Mouse (Mus musculus) T-helper 17 cell (primary cell): ENCODE results near the gene Atcay.

Experiments used
- in situ Hi-C, 2 experiments: fragments of 300-600 bp; cut with MboI, MseI; formaldehyde crosslinking; loops; 1 replicate in 1 of 2; 2 replicates in 1 of 2; pipeline ENCODE4 v1.15.1; 2025; ENCODE audit warnings: high pct_unique_total_duplicates in 2 of 2

Gene Atcay

DNA sequence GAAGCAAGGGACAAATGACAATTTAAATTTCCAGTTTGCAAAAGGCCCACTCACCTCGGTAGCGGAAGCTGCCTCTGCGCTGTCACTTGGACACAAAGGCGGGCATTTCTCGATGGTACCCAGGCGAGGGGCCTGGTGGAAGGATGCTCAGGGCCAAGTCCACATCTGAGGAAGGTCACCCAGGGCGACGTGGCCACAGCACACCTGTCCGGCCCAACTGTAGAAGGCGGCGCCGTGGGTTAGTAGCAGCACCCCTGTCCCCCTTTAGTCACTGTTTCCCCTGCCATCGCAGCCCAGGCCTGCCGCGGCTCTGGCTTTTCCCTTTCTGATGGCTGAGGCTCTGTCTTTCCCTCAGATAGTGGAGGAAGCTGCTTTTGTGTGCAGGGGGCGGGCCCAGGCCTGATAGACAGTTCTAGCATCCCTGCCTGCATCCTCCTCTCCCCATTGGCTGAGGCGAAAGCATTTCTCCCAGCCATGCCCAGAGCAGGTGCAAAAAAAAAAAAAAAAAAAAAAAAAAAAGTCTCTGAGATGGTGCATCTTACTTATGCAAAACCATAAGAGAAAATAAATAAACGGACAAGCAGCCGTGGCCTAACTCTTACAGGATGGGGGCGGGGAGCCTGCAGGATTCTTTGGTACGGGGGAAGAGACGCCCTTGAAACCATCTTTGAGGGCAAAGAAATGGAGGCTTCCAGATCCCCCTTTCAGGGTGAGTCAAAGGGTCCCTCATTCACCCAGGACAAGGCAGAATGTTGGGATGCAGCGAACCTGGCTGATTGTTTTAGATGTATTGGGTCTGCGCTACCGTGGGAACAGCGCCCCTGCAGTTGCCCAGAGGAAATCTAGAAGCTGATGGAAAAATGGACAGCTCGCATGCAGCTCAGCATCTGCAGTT, at the start of gene Atcay:
TSS of gene Atcay (minus strand) at position 396 of the 895 bp plus-strand sequence.
- in situ Hi-C loops, result loop anchor here in 1 of 2 experiments (10.0 kb wide), 1 partner anchor 1544 kb away; no protein-coding TSS in a partner anchor

DNA sequence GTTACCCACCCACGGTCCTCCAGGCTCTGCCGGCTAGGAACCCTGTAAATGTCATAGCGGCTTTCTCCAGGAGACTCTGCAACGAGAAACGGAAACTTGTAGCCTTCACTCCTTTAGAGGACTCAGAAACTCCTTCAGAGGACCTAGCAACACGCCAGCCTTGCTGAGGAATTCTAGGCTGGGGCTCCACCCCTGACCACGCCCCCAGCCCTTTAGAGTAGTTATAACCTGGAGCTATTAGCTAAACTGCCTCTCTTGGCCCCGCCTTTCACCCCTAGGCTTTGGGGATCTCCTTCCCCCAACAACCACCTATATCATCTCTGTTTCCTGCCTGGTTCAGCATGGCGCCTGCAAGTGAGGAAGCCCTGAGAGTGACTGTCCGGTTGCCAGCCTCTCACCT, 48.9 kb upstream of the Atcay start:
- in situ Hi-C loops, result no loop called here

DNA sequence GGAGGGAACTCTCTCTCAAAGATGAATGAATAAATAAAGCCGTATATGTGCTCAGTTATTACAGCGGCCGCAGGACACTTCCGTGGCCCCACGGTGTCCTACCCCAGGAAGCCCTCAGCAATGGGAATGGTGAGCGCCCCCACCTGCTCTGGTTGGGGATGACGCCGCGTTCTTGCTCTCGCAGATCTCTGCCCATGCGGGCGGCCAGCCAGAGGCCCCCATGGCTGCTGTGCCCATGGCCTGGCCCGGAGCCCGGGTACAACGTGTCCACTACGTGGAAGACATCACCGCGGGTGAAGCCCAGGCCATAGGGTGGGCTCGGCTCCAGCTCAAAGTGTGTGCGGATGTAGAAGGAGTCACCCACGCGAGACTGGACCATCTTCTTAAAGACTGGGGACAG, 47.0 kb upstream of the Atcay start:
- in situ Hi-C loops, result no loop called here

DNA sequence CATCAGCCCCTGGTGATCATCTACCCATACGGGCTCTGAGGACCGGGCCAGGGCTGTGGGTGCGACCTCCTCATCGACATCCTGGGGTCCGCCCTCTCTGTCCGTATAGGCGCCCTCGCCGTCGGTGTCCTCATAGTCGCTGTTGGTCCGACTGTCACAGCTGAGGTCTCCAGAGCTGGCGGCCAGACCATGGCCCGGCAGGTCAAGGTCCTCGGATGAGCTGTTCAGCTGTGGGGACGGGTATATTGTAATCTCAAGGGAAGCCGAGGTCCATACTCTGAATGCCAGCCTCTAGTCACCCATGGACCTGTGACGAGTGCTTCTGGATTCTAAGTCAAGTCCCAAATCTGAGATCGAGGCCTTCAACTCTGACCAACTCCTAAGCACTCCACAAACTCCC, 43.2 kb upstream of the Atcay start:
- in situ Hi-C loops, result no loop called here

DNA sequence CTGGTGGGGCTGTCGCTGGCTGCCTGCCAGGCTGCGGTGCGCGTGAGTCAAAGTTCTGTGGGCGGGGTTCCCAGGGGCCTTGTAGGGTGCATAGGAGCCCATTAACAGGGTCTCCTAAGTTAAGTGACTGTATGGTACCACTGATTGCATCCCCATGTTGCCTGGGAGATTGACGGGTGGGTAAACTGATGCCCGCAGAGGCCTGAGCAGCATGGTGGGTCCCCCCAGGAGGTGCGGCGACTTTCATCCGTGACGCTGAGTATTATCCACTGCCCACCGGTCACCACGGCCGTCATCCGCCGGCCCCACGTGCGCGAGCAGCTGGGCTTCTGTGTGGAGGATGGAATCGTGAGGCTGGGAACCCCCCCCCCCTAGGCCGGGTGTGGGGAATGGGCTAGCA, 41.7 kb upstream of the Atcay start:
- in situ Hi-C loops, result no loop called here

DNA sequence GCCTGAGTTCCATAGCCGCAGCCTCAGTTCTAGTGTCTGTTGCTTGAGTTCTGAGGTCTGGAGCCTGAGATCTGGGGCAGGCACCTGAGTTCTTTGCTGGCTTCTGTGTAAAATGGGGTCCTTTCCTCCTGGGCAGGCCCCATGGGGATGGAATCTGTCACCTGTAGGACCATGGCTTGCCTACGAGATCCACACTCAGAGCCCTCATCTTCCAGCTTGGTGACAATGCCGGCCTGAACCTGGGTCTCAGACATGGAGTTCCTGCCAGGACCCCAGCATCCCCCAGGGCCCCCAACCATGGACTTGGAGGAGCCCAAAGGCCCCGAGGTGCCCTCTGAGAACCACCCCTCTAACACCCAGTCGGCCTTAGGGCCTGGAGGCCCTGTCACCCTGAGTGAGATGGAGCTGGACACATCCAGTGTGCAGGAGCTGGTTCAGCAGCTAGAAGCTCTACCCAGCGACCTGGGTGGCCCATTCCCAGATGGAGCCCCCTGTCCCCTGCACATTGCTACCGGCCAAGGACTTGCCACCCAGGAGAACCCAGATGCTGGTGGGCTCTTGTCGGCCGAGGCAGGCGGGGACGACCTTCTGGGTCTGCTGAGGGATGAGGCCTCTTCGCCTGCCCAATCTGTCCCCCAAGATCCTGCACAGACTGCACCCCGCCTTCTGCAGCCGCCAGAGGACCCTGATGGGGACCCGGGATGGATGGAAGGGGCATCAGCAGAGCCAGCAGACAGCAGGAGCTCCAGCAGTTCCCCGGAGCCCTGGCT, 38.2 kb upstream of the Atcay start:
- in situ Hi-C loops, result no loop called here

DNA sequence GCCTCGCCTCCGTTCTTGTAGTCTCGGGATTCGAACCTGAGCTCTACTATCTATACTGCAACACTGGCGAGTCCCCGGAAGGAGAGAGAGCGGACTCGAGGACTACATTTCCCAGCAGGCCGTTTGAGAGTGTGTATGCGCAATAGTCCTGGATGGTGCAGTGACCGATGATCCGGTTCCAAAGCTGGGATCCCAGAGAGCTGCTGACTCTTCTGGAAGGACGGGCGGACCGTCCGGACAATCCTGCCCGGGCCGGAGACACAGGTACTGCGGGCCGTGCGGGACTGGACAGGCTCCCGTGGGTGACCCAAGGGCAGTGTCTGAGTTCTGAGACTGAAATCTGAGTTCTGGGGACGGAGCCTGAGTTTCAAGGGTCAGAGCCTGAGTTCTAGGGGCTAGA, 37.4 kb upstream of the Atcay start:
- in situ Hi-C loops, result no loop called here

DNA sequence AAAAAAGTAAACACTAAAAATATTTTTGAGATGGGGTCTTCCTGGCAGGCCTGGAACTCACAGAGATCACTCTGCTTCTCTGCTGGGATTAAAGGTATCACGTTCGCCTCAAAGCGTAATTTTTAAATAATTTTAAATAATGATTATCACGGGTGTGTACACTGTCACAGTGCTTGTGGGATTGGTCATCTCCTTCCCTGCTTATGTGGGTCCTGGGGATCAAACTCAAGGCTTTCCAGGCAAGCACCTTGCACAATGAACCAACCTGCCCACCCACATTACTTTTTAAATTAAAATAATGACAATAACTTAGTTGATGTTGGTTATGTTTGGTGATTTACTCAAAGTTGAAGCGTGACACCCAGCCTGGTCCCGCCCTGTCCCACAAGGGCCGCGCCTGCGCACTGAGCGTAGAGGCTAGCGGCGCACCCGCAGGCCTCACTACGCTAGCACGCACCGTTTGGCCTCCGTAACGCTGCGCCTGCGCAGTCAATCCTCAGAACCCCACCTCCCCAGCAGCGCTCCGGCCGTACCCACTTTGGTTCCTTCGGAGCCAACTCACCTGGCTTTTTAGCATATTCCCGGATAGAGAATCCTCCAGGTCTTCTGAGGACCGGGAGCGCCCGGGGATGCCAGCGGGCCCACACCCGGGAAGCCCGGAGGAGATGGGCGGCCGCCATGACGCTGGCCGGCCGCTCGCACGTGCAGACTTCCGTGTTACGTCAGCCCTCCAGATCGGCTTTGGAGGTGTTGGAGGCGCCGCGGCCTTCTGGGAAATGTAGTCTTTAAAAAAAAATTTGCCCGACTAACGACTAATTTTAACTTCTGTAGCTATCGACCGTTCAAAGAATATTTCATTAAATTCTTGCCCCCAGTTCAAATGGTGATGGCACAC, 35.8 kb upstream of the Atcay start, which contains the start of the genes Mrpl54 and Apba3:
TSS of gene Mrpl54 (minus strand) at position 724 of the 895 bp plus-strand sequence.
TSS of gene Apba3 (plus strand) at position 750 of the 895 bp plus-strand sequence.
- in situ Hi-C loops, result no loop called here

DNA sequence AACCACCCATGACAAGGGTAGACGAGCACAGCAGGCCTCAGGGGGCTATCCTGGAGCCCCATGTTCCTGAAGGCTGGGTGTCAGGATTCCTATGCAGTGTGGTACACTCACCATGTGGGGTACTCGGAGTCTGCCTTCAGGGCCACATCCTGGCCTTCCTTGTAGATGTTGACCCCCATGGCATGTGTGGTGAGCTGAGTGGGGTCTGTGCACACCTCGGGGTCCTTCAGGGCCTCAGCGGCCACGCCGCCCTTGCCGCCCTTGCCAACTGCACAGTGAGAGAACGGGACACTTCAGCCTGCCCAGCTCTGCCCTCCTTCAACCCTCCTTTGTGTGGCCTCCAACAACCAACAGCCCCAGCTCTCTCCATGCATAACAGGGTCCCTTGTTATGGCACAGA, 34.9 kb upstream of the Atcay start:
- in situ Hi-C loops, result no loop called here

DNA sequence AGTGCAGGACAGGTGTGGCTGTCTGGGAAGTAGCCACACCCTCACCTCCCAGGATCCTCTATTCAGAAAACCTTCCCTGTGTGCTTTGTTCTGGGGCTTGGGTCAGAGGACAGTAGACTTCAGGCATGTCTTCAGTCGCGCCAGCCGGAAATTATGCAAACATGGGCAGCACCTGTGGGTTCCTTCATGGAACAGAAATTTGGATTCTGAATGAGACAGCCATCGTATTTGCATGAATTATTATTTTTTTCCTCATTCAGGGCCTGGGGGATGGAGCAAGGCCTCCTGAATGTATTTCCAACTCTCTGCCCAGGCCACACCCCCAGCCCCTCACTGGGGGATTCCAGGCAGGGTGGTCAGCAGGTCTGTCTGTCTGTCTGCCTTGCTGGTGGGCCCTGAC, 30.4 kb upstream of the Atcay start:
- in situ Hi-C loops, result no loop called here

DNA sequence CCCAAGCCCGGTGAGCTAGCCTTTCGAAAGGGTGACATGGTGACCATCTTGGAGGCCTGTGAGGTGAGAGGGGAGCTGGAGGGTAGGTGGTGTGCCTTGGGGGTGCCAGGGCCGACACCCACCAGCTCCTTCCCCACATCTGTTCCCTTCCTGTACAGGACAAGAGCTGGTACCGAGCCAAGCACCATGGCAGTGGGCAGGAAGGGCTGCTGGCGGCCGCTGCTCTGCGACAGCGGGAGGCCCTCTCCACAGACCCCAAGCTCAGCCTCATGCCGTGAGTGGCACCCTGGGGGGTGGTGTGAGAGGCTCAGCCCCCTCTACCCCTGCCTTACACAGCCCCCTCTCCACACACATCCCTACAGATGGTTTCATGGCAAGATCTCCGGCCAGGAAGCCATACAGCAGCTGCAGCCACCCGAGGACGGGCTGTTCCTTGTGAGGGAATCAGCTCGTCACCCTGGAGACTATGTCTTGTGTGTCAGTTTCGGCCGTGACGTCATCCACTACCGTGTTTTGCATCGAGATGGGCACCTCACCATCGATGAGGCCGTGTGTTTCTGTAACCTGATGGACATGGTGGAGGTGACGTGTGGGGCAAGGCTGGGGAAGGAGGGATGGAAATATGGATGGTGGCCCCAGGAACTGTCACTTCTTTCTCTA, 28.7 kb upstream of the Atcay start:
- in situ Hi-C loops, result no loop called here

DNA sequence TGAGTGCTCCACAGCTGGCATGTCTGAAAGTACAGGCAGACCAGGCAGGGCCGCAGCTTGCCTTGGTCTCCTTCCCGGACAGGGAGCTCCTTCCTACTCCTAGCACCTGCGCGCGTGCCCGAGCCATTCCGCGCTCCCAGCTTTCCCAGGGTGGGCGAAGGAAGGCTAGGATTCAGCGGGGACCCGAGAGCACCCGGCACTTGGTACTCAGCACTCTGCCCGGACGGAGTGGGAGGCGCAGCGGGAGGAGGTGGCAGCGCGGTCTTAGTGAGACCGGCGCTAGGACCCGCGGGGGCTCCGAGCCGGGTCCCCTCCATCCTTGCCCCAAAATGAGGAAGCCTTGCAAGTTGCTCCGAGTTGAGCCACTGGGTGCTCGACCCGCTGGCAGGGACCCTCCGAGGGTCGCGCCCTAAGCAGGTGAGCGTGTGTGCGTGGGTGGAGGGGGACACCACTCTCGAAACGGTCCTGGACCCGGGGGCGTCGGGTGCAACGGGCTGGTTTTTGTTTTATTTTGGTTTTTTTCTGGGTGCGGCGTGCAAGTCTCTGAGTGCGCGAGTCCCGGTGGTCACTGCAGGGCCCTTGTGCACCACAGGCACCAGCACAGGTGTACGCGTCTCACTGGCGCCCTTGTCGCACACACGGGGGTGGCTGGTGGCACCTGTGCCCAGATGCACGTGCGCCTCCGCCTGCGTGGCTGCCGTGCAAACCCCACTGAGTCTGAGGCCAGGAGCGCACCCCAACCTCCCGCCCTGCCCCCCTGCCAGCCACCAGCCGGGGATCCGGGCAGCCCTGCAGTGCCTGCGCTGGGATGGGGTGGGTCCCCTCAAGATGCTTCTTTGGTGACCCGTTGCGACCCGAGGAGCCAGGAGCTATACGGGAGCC, 26.8 kb upstream of the Atcay start:
- in situ Hi-C loops, result no loop called here

DNA sequence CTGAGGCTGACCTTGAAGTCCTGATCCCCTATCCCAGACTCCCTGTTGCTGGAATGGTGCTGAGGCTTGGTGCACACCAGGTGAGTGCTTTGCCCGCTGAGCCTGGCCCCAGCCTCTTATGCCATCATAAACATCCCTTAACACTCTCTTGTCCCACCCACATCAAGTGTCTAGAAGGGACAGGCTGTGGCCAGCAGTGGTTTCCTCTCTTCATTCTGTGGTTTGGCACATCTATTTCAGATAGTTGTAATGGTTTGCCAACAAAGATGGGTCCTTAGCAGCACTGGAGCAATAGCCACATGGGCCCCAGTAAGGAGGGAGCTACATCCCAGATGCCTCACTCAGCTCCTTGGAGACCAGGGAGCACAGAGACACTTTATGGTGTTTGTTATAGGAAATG, 24.3 kb upstream of the Atcay start:
- in situ Hi-C loops, result no loop called here

DNA sequence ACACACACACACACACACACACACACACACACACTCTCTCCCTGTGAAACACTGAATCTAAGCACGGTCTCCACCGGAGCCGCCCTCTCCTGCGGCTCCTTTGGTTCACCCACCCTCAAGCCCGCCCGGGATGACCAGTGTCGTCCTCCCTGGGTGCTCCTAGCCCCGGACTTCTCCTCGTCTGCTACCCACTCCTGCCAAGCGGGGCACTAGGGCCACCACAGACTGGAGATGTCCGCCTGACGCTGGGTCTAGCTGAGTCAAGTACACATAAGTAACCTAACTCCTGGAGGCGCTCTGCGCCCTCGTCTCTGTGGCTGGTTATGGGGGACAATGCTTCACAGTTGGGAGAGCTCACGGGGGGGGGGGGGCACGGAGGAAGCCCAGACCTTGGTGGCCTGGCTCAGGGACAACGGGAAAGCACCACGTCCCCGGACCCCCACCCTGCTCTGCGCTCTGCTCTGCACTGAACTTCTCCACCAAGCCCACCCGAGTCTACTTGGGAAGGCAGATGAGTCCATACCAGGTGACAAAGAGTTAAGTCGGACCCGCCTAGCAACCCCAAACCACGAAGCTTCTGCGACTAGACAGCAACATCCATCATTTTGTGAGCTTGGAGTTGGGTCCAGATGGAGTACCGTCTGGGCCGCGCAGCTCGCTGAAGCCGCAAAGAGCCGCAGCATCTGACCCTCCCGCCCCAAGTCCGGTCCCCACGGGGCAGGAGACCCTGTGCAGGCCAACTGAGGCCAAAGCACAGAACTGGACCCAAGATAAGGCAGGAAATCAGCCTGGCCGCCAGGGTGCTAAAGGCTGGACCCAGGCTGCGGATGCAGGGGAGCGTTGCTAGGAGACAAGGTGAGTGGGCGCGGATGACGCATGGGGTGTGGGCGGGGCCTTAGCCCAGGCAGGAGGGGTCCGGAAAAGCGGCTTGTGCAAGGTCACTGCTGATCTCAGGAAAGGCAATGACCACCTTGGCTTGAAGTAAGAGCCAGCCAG, 22.1 kb upstream of the Atcay start, which contains the start of gene Matk:
TSS of gene Matk (plus strand) at position 512 of the 996 bp plus-strand sequence.
- in situ Hi-C loops, result no loop called here

DNA sequence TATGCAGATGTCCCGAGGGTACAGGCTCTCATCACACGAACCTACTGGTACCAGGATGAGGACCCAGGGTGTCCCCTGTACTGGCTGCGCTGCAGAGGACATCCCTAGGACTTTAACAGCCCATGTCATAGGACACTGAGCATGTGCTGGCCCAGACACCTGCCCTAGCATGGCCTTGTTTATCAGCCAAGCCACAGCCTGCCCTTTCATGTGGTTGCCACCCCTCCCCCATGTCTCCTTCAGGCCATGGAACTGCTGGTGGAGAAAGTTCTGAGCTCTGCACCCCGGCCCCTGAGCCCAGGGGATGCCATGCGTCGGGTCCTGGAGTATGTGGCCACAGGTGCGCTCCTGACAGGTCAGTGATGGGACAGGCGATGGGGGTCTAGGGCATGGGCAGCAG, 18.8 kb upstream of the Atcay start:
- in situ Hi-C loops, result loop anchor here in 1 of 2 experiments (5.0 kb wide), 1 partner anchor 42 kb away; no protein-coding TSS in a partner anchor

DNA sequence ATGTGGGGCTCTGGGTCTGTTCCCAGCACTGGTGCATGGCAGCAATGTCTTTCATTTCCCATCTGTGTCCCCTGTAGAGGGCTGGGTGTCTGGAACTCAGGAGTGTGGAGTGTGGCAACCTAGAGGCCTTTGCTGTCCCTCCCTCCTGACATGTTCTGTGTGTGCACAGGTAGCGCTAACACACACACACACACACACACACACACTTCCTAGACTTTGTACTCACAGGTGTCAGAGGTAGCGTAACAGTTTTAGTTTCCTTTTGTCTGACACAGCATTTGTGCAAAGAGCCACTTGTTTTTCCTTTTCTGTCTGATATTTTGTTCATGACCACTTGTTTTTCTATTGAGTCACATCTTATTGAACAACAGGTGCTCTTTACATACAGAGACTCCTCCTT, 17.2 kb upstream of the Atcay start:
- in situ Hi-C loops, result loop anchor here in 1 of 2 experiments (5.0 kb wide), 1 partner anchor 41 kb away; no protein-coding TSS in a partner anchor

DNA sequence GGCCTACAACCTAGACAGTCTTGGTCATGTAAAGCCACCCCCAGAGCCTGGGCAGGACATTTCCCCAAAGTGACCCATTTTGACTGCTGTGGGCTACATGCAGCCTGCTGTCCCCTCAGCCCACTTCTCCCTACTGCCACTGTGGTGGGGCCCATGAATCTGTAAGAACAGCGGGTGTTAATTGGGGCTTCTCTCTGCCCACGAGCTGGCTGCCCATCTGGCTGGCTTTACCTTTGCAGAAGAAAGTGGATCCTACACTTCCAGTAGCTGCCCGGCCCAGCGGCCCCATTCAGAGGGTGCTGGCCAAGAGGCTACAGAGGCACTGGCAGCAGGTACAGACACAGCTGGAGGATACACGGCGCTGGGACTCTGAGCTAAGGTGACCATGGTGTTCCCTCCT, 14.5 kb upstream of the Atcay start:
- in situ Hi-C loops, result loop anchor here in 1 of 2 experiments (5.0 kb wide), 1 partner anchor 38 kb away; no protein-coding TSS in a partner anchor

DNA sequence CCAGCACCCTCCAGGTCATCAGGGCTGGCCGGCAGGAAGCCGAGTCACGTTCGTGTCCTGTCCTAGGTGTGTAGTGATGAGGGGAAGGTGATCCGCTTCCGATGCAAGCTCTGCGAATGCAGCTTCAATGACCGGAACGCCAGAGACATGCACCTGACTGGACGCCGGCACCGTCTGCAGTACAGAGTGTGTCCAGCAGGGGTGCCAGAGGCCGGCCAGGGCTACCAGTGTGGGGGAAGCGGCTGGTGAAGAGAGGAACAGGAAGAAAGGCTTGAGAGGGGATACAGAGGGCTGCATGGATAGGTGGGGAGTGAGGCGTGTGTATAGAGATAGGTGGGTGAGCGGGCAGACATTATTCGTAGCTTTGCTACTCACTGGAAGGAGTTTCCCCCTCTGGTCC, 14.0 kb upstream of the Atcay start:
- in situ Hi-C loops, result no loop called here
